Mouse (Mus musculus) liver (tissue): ENCODE data around the gene Fcgbp.
"Not testable (repeated sequence)": the region's sequence is repeated elsewhere in the genome, so short reads cannot be mapped to it uniquely, and the experiment has no call there.

Source experiments
- DNase-seq: peaks from one replicate; pipeline ENCODE4 v3.0.0-alpha.2; 2020; ENCODE audit warnings: mixed read lengths

Fcgbp gene

GRCm38 (mm10) chr7:28151584-28152221 is 80.7 kb downstream of the Fcgbp start:
- peak; percentile 55 for DNase-seq

- not testable (repeated sequence) for DNase-seq
These were observed 82.6 kb downstream of the Fcgbp start for GRCm38 (mm10) chr7:28153595-28153994.

GRCm38 (mm10) chr7:28159292-28159691 is 88.3 kb downstream of the Fcgbp start:
- DNase-seq: no peak

GRCm38 (mm10) chr7:28159893-28160292 is 88.9 kb downstream of the Fcgbp start:
- DNase-seq: no peak

- DNase-seq: no peak
These were observed 90.2 kb downstream of the Fcgbp start for GRCm38 (mm10) chr7:28161163-28161749.

GRCm38 (mm10) chr7:28165406-28165805 is 94.4 kb downstream of the Fcgbp start:
- DNase-seq: no peak

- DNase-seq: peak; percentile 82
These were observed 97.5 kb downstream of the Fcgbp start for GRCm38 (mm10) chr7:28168320-28169115.

GRCm38 (mm10) chr7:28169489-28170422 is 98.7 kb downstream of the Fcgbp start, which contains the start of gene Fbl:
Gene Fbl (plus strand): TSS chr7:28169710.
- peak; percentile 91 for DNase-seq
